Mouse (Mus musculus) kidney, adult 11 months (tissue): ENCODE data around the gene Prkaa1.
"Not testable (repeated sequence)": the region's sequence is repeated elsewhere in the genome, so short reads cannot be mapped to it uniquely, and the experiment has no call there.

Experiments
- DNase-seq: peaks from one replicate; pipeline ENCODE4 v3.0.0; 2022

Prkaa1 gene

GRCm38 (mm10) chr15:5130887-5131668 lies 12.6 kb upstream of the Prkaa1 start:
- not testable (repeated sequence) for DNase-seq

GRCm38 (mm10) chr15:5133301-5133700 lies 10.4 kb upstream of the Prkaa1 start:
- DNase-seq = no peak

- no peak for DNase-seq
These were observed 9.5 kb upstream of the Prkaa1 start for GRCm38 (mm10) chr15:5134179-5134578.

GRCm38 (mm10) chr15:5134945-5135483 lies 8.6 kb upstream of the Prkaa1 start:
- no peak for DNase-seq

- no peak for DNase-seq
These were observed 5.4 kb upstream of the Prkaa1 start for GRCm38 (mm10) chr15:5138021-5138856.

- no peak for DNase-seq
These were observed 4.3 kb upstream of the Prkaa1 start for GRCm38 (mm10) chr15:5139366-5139765.

GRCm38 (mm10) chr15:5139863-5140262 lies 3.8 kb upstream of the Prkaa1 start:
- no peak for DNase-seq

GRCm38 (mm10) chr15:5140357-5140756 lies 3.3 kb upstream of the Prkaa1 start:
- DNase-seq = no peak

- no peak for DNase-seq
These were observed 1.6 kb upstream of the Prkaa1 start for GRCm38 (mm10) chr15:5142047-5142446.

GRCm38 (mm10) chr15:5142714-5143113 lies 947 bp upstream of the Prkaa1 start:
- no peak for DNase-seq

GRCm38 (mm10) chr15:5144021-5144778 lies 539 bp downstream of the Prkaa1 start:
- DNase-seq = no peak

GRCm38 (mm10) chr15:5145196-5145945 lies 1.7 kb downstream of the Prkaa1 start:
- no peak for DNase-seq

GRCm38 (mm10) chr15:5149187-5149586 lies 5.5 kb downstream of the Prkaa1 start:
- DNase-seq = no peak

- DNase-seq = no peak
These were observed 8.5 kb downstream of the Prkaa1 start for GRCm38 (mm10) chr15:5152171-5152570.

GRCm38 (mm10) chr15:5154621-5155020 lies 11.0 kb downstream of the Prkaa1 start:
- DNase-seq = no peak

GRCm38 (mm10) chr15:5155093-5155492 lies 11.4 kb downstream of the Prkaa1 start:
- DNase-seq = no peak

- DNase-seq = no peak
These were observed 12.7 kb downstream of the Prkaa1 start for GRCm38 (mm10) chr15:5156355-5156754.

GRCm38 (mm10) chr15:5157386-5157785 lies 13.7 kb downstream of the Prkaa1 start:
- no peak for DNase-seq

GRCm38 (mm10) chr15:5158827-5159226 lies 15.2 kb downstream of the Prkaa1 start:
- DNase-seq = no peak

GRCm38 (mm10) chr15:5165121-5165773 lies 21.6 kb downstream of the Prkaa1 start:
- no peak for DNase-seq

GRCm38 (mm10) chr15:5173217-5173820 lies 29.7 kb downstream of the Prkaa1 start:
- peak; percentile 61 for DNase-seq
